Mouse (Mus musculus) stomach, embryonic 16.5 days (tissue): Measurements from ENCODE around the gene Fezf2. TPM values are rescaled to one million over a fixed set of nuclear protein-coding genes. Genes with fewer than 3 reads are reported as not detected.

Experiments
- ATAC-seq: fragments of 200-750 bp; cut with Nextera tagmentation; 2 replicates; pipeline ENCODE4 v1.8.0; 2017; ENCODE audit warnings: moderate number of reproducible peaks, moderate TSS enrichment; ENCODE audit not compliant: insufficient read depth, low FRiP score
- H3K27ac ChIP-seq: fragments of 300-500 bp; sonication (generic); 2 replicates; pipeline ENCODE4 v1.5.1; 2014; ENCODE audit warnings: low read length
- H3K27me3 ChIP-seq: fragments of 300-500 bp; sonication (generic); 2 replicates; pipeline ENCODE4 v1.6.1; 2014; ENCODE audit warnings: low read length, control low read depth, mixed read lengths; ENCODE audit not compliant: control insufficient read depth, insufficient read depth
- H3K36me3 ChIP-seq: fragments of 300-500 bp; sonication (generic); 2 replicates; pipeline ENCODE4 v1.6.1; 2014; ENCODE audit warnings: low read length; ENCODE audit not compliant: control insufficient read depth, insufficient read depth
- H3K4me1 ChIP-seq: fragments of 300-500 bp; sonication (generic); 2 replicates; pipeline ENCODE4 v1.6.1; 2014; ENCODE audit warnings: low read length, control low read depth, mixed read lengths; ENCODE audit not compliant: control insufficient read depth, insufficient read depth
- H3K4me2 ChIP-seq: fragments of 300-500 bp; sonication (generic); 2 replicates; pipeline ENCODE4 v1.6.1; 2014; ENCODE audit warnings: low read depth, low read length, mixed read lengths
- H3K4me3 ChIP-seq: fragments of 300-500 bp; sonication (generic); replicated peaks from 2 replicates; pipeline ENCODE4 v1.5.1; 2014; ENCODE audit warnings: mild to moderate bottlenecking, low read length
- H3K9ac ChIP-seq: fragments of 300-500 bp; sonication (generic); 2 replicates; pipeline ENCODE4 v1.6.1; 2014; ENCODE audit warnings: low read length
- H3K9me3 ChIP-seq: fragments of 300-500 bp; sonication (generic); replicated peaks from 2 replicates; pipeline ENCODE4 v1.6.1; 2016; ENCODE audit warnings: low read length, control low read depth; ENCODE audit not compliant: control insufficient read depth
- WGBS: fragments of 180-500 bp; shearing (Covaris S2); extraction: QIAGEN DNeasy Blood & Tissue Kit; methylation state at CpG from one replicate; pipeline ENCODE4 v1.1.7; 2014; 5-methylcytosine and 5-hydroxymethylcytosine counted together
- polyA plus RNA-seq: library from polyadenylated mRNA; unstranded; fragments of >200 nt; fragmentation: Nextera tagmentation; extraction: Ambion mirVana; gene quantifications from 2 replicates; pipeline ENCODE4 v1.2.1, GENCODE M21; 2015

Gene Fezf2
- polyA plus RNA-seq: not detected in 2 replicates

GRCm38 (mm10) chr14:12348089-12348488, at the start of gene Fezf2:
TSS of gene Fezf2 (minus strand) at chr14:12348189.
- Histone ChIP-seq H3K4me3 (peak within 1 kb of the TSS; percentile 31; the same call in 1 of the 2 replicates), H3K9me3 (no peaks in the 10 kb centered on the region; the same call in 1 of the 2 replicates), H3K4me2 (no peak within 1 kb of the TSS), H3K4me1 (peaks cover 8% of the 10 kb centered on the region), H3K9ac (no peak within 1 kb of the TSS), H3K27ac (no peak within 1 kb of the TSS), H3K36me3 (no peaks in the 10 kb centered on the region), H3K27me3 (peaks cover 87% of the 10 kb centered on the region)
- WGBS: 9% methylated on average over 2 of the region's 2 CpGs
- no peak for ATAC-seq

- no peak overlapping the region for H3K9ac ChIP-seq
- H3K4me2 ChIP-seq: no peak overlapping the region
- no peaks in the 10 kb centered on the region for H3K36me3 ChIP-seq
- no peak for ATAC-seq
- no peaks in the 10 kb centered on the region for H3K27me3 ChIP-seq
- 81% methylated on average over 3 of the region's 3 CpGs for WGBS
- H3K27ac ChIP-seq: no peak overlapping the region
- no peak overlapping the region for H3K4me3 ChIP-seq
- no peaks in the 10 kb centered on the region for H3K4me1 ChIP-seq
- H3K9me3 ChIP-seq: no peaks in the 10 kb centered on the region
These were observed 49.6 kb upstream of the Fezf2 start for GRCm38 (mm10) chr14:12397561-12397960.

- H3K9ac ChIP-seq: no peak overlapping the region
- no peaks in the 10 kb centered on the region for H3K9me3 ChIP-seq
- H3K4me2 ChIP-seq: no peak overlapping the region
- no peak overlapping the region for H3K27ac ChIP-seq
- no peak for ATAC-seq
- no peaks in the 10 kb centered on the region for H3K4me1 ChIP-seq
- no peaks in the 10 kb centered on the region for H3K36me3 ChIP-seq
- H3K4me3 ChIP-seq: no peak overlapping the region
- WGBS: 59% methylated on average over 2 of the region's 2 CpGs
- no peaks in the 10 kb centered on the region for H3K27me3 ChIP-seq
These were observed 46.3 kb upstream of the Fezf2 start for GRCm38 (mm10) chr14:12394318-12394717.

- no peak for ATAC-seq
- Histone ChIP-seq H3K4me1 (no peaks in the 10 kb centered on the region), H3K9ac (no peak overlapping the region), H3K27me3 (no peaks in the 10 kb centered on the region), H3K27ac (no peak overlapping the region), H3K9me3 (no peaks in the 10 kb centered on the region), H3K36me3 (no peaks in the 10 kb centered on the region), H3K4me2 (no peak overlapping the region), H3K4me3 (no peak overlapping the region)
- WGBS: 58% methylated on average over 12 of the region's 12 CpGs
These were observed 45.4 kb upstream of the Fezf2 start for GRCm38 (mm10) chr14:12393271-12393861.

GRCm38 (mm10) chr14:12391167-12391566, 43.2 kb upstream of the Fezf2 start:
- no peak overlapping the region for H3K4me3 ChIP-seq

GRCm38 (mm10) chr14:12388806-12389436, 40.9 kb upstream of the Fezf2 start:
- ATAC-seq: no peak
- no peaks in the 10 kb centered on the region for H3K36me3 ChIP-seq
- H3K9ac ChIP-seq: no peak overlapping the region
- WGBS: 46% methylated on average over 14 of the region's 14 CpGs
- H3K4me3 ChIP-seq: no peak overlapping the region
- no peaks in the 10 kb centered on the region for H3K4me1 ChIP-seq
- H3K4me2 ChIP-seq: no peak overlapping the region
- no peaks in the 10 kb centered on the region for H3K9me3 ChIP-seq
- H3K27ac ChIP-seq: no peak overlapping the region
- H3K27me3 ChIP-seq: no peaks in the 10 kb centered on the region

More at GRCm38 (mm10) chr14:12391167-12391566, 43.2 kb upstream of the Fezf2 start:
- no peaks in the 10 kb centered on the region for H3K27me3 ChIP-seq
- peak; percentile 47; the same call in 1 of the 2 replicates for ATAC-seq
- H3K27ac ChIP-seq: no peak overlapping the region
- no peak overlapping the region for H3K4me2 ChIP-seq
- no peaks in the 10 kb centered on the region for H3K9me3 ChIP-seq
- 60% methylated on average over 7 of the region's 7 CpGs for WGBS
- no peaks in the 10 kb centered on the region for H3K4me1 ChIP-seq
- H3K36me3 ChIP-seq: no peaks in the 10 kb centered on the region
- H3K9ac ChIP-seq: no peak overlapping the region

- H3K9ac ChIP-seq: no peak overlapping the region
- no peaks in the 10 kb centered on the region for H3K9me3 ChIP-seq
- no peak for ATAC-seq
- no peak overlapping the region for H3K27ac ChIP-seq
- H3K4me2 ChIP-seq: no peak overlapping the region
- no peaks in the 10 kb centered on the region for H3K36me3 ChIP-seq
- no peaks in the 10 kb centered on the region for H3K4me1 ChIP-seq
- WGBS: 40% methylated on average over 4 of the region's 4 CpGs
- no peaks in the 10 kb centered on the region for H3K27me3 ChIP-seq
- no peak overlapping the region for H3K4me3 ChIP-seq
These were observed 40.3 kb upstream of the Fezf2 start for GRCm38 (mm10) chr14:12388192-12388795.

- Histone ChIP-seq H3K27ac (no peak overlapping the region), H3K4me1 (no peaks in the 10 kb centered on the region), H3K36me3 (no peaks in the 10 kb centered on the region), H3K4me2 (no peak overlapping the region), H3K4me3 (no peak overlapping the region), H3K9ac (no peak overlapping the region), H3K27me3 (no peaks in the 10 kb centered on the region), H3K9me3 (no peaks in the 10 kb centered on the region)
- no peak for ATAC-seq
- WGBS: 62% methylated on average over 6 of the region's 6 CpGs
These were observed 39.2 kb upstream of the Fezf2 start for GRCm38 (mm10) chr14:12387176-12387575.

GRCm38 (mm10) chr14:12377883-12378282, 29.9 kb upstream of the Fezf2 start:
- H3K36me3 ChIP-seq: no peaks in the 10 kb centered on the region
- ATAC-seq: no peak
- H3K4me1 ChIP-seq: no peaks in the 10 kb centered on the region
- no peaks in the 10 kb centered on the region for H3K9me3 ChIP-seq
- no peak overlapping the region for H3K9ac ChIP-seq
- H3K4me3 ChIP-seq: no peak overlapping the region
- WGBS: 25% methylated on average over 9 of the region's 9 CpGs
- H3K4me2 ChIP-seq: no peak overlapping the region
- H3K27me3 ChIP-seq: no peaks in the 10 kb centered on the region; the same call in 1 of the 2 replicates
- no peak overlapping the region for H3K27ac ChIP-seq
